Mouse (Mus musculus) heart, adult 2 months (tissue): ENCODE measurements at regions not wholly inside any gene's neighbourhood (a gene's known extent, or its start where the extent isn't known, plus 50 kb on each side); places are given as distances from the start of the nearest gene placed in this dataset.

Source experiments
- CTCF ChIP-seq: fragments of 200-600 bp; IDR thresholded peaks from 2 replicates; pipeline ENCODE4 v1.8.1; 2022; ENCODE audit warnings: antibody characterized with exemption, mild to moderate bottlenecking, moderate library complexity
- EP300 ChIP-seq: fragments of 200-500 bp; IDR thresholded peaks from 2 replicates; pipeline ENCODE4 v1.6.1; 2011; ENCODE audit warnings: low read depth, low read length, control low read depth; ENCODE audit not compliant: insufficient read depth
- POLR2A ChIP-seq: fragments of 200-500 bp; IDR thresholded peaks from 2 replicates; pipeline ENCODE4 v1.6.1; 2011; ENCODE audit warnings: mild to moderate bottlenecking, low read depth, low read length, control low read depth; ENCODE audit not compliant: insufficient read depth

GRCm38 (mm10) chr9:73275671-73276070, 162.4 kb downstream of the Rsl24d1 start:
- TF ChIP-seq CTCF (no peak), EP300 (no peak), POLR2A (no peak)
